Mouse (Mus musculus) kidney, embryonic 14.5 days (tissue): ENCODE data around the gene Filip1l. TPM values are rescaled to one million over a fixed set of nuclear protein-coding genes. Genes with fewer than 3 reads are reported as not detected.

Experiments used
- ATAC-seq: fragments of 200-750 bp; cut with Nextera tagmentation; 2 replicates; pipeline ENCODE4 v1.8.0; 2017; ENCODE audit warnings: moderate number of reproducible peaks, mild to moderate bottlenecking, moderate TSS enrichment, moderate library complexity; ENCODE audit not compliant: low FRiP score, low TSS enrichment
- H3K27ac ChIP-seq: fragments of 300-500 bp; sonication (generic); 2 replicates; pipeline ENCODE4 v1.5.1; 2014; ENCODE audit warnings: low read depth, mild to moderate bottlenecking, low read length, moderate library complexity, mixed read lengths
- H3K27me3 ChIP-seq: fragments of 300-500 bp; sonication (generic); 2 replicates; pipeline ENCODE4 v1.6.1; 2014; ENCODE audit warnings: mild to moderate bottlenecking, low read length; ENCODE audit not compliant: control insufficient read depth, insufficient read depth
- H3K36me3 ChIP-seq: fragments of 300-500 bp; sonication (generic); 2 replicates; pipeline ENCODE4 v1.6.1; 2014; ENCODE audit warnings: low read length, mixed read lengths; ENCODE audit not compliant: control insufficient read depth, insufficient read depth
- H3K4me1 ChIP-seq: fragments of 300-500 bp; sonication (generic); 2 replicates; pipeline ENCODE4 v1.6.1; 2014; ENCODE audit warnings: low read length, mixed read lengths; ENCODE audit not compliant: control insufficient read depth, insufficient read depth
- H3K4me2 ChIP-seq: fragments of 300-500 bp; sonication (generic); replicated peaks from 2 replicates; pipeline ENCODE4 v1.6.1; 2014; ENCODE audit warnings: low read depth, mild to moderate bottlenecking, low read length
- H3K4me3 ChIP-seq: fragments of 300-500 bp; sonication (generic); 2 replicates; pipeline ENCODE4 v1.5.1; 2014; ENCODE audit warnings: mild to moderate bottlenecking, low read length
- H3K9ac ChIP-seq: fragments of 300-500 bp; sonication (generic); 2 replicates; pipeline ENCODE4 v1.6.1; 2014; ENCODE audit warnings: low read depth, mild to moderate bottlenecking, low read length, moderate library complexity
- H3K9me3 ChIP-seq: fragments of 300-500 bp; sonication (generic); 2 replicates; pipeline ENCODE4 v1.6.1; 2016; ENCODE audit warnings: low read length; ENCODE audit not compliant: control insufficient read depth
- WGBS: fragments of 180-500 bp; shearing (Covaris S2); extraction: QIAGEN DNeasy Blood & Tissue Kit; methylation state at CpG from one replicate; pipeline ENCODE4 v1.1.7; 2014; 5-methylcytosine and 5-hydroxymethylcytosine counted together
- polyA plus RNA-seq: library from polyadenylated mRNA; unstranded; fragments of >200 nt; fragmentation: Nextera tagmentation; extraction: Ambion mirVana; gene quantifications from 2 replicates; pipeline ENCODE4 v1.2.1, GENCODE M21; 2014

Filip1l gene
- polyA plus RNA-seq, 1 experiment from 2014 or later, result 21.1 TPM

DNA sequence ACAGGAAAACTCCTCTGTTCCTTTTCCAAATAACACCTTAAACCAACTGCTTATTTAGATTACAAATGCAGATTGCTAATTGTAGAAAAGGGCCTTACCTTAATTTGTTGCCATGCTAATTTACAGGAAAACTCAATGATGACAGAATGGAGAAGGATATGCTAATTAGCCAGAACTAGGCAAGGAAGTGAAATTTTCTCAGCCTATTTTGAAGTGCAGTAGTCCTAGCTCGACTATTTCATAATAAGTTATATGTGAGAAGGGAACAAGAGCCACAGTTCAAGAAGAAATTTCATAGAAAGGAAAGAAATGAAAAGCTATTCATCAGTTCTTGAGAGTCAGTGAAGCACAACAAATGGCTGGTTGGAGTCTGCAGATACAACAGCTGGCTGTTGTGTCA is 193.5 kb downstream of the Filip1l start:
- H3K9me3 ChIP-seq, result no peaks in the 10 kb centered on the region
- H3K4me1 ChIP-seq, result no peaks in the 10 kb centered on the region
- no peak overlapping the region for H3K9ac ChIP-seq
- no peak overlapping the region for H3K4me3 ChIP-seq
- H3K36me3 ChIP-seq, result no peaks in the 10 kb centered on the region
- H3K27ac ChIP-seq, result no peak overlapping the region
- no peak for ATAC-seq
- H3K27me3 ChIP-seq, result no peaks in the 10 kb centered on the region
- 69% methylated on average over 1 of the region's 1 CpGs for WGBS
- no peak overlapping the region for H3K4me2 ChIP-seq

DNA sequence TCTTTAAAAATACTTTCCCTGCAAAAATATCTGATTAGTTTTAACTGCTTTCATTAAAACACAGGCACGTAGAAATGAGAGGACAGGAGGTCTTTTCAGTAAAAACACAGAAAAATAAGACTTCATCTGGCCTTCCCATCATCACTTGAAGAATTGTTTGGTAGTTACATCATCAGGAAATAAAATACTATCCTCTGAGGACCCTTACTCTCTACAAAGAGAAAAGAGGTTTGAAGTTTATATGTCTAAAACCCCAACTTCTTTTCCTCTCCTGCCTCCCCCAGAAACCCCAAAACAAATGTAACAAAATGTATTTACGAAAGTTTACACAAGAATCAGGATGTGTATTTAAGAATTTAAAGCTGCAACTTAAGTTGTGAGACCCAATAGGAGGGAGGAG is 195.7 kb downstream of the Filip1l start:
- Histone ChIP-seq H3K27me3 (no peaks in the 10 kb centered on the region), H3K9me3 (no peaks in the 10 kb centered on the region), H3K4me1 (no peaks in the 10 kb centered on the region), H3K9ac (peak overlapping the region; percentile 93), H3K4me3 (peak overlapping the region; percentile 78), H3K4me2 (peak overlapping the region; percentile 83), H3K27ac (0 out of 2 replicates have a peak overlapping the region, but pooled peaks have one; percentile 69), H3K36me3 (no peaks in the 10 kb centered on the region)
- ATAC-seq, result no peak
- whole genome bisulfite sequencing, result 52% methylated on average over 2 of the region's 2 CpGs

DNA sequence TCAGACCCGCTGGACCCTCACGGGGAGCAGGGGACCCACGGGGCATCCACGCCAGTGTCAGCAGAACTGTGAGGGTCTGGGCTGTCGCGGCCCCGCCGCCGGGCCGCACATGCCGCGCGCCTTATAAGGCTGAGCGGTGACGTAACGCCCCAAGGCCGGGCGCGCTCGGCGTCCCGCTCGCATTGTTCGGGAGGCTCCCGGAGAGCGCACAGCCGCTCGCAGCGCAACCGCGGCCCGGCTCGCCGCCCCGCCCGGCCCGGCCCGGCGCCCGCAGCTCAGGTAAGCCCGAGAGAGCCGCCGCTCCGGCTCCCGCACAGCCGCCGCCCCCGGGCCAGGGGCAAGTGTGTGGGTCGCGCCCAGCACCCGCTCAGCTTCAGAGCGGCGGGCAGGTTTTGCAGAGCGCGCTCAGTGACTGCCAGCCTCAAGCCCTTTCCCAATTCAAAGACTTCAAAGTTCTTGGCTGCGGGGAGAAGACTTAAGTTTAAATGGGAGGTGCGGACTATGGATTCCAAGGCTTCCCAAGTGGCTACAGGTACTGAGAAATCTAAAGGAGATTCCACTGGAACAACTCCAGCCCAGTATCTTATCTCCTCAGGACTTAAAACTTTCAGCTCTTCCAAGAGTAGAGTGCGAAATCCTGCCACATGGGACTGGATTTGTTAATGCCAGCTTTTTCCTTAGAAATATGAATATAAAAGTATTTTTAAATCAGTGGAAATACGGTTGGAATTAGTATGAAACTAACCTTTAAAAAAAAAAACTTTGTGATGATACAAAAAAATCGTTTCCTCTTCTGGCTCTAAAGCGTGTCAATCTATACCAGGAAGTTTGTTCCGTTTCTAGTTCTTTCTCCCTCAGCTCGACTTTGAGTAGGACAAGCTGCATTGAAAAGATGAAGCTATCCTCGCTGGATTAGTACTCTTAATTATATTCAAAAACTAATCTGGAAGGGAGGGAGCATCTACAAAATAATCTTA is 196.5 kb downstream of the Filip1l start:
- 2% methylated on average over 61 of the region's 64 CpGs for WGBS
- Histone ChIP-seq H3K4me3 (peak overlapping the region; percentile 78), H3K27me3 (no peaks in the 10 kb centered on the region), H3K4me2 (peak overlapping the region; percentile 83), H3K4me1 (no peaks in the 10 kb centered on the region), H3K9me3 (no peaks in the 10 kb centered on the region), H3K9ac (peak overlapping the region; percentile 93), H3K36me3 (no peaks in the 10 kb centered on the region), H3K27ac (peak overlapping the region; percentile 69)
- peak; percentile 97 for ATAC-seq

DNA sequence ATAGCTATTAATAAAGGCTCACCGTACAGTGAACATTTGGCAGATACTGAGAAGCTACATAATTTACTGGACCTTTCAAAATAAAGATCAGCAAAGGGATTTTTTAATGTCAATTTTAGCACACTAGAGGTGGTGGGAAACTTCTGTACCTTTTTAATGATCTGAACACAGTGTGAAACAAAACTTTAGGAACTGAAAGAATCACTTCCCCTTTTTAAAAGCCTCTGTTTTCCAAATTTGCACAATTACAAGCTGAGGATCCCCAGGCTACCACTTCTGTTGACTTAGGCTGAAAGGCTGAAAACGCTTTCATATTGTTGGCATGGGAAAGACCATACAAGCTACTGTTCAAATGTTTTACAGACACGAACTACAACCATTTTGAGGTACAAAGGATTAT is 197.2 kb downstream of the Filip1l start:
- Histone ChIP-seq H3K27ac (no peak overlapping the region), H3K4me2 (peak overlapping the region; percentile 83), H3K9me3 (no peaks in the 10 kb centered on the region), H3K27me3 (no peaks in the 10 kb centered on the region), H3K4me3 (peak overlapping the region; percentile 78), H3K36me3 (no peaks in the 10 kb centered on the region), H3K4me1 (peaks cover 2% of the 10 kb centered on the region; the same call in 1 of the 2 replicates), H3K9ac (peak overlapping the region; percentile 93; the same call in 1 of the 2 replicates)
- no peak for ATAC-seq
- WGBS, result 63% methylated on average over 3 of the region's 3 CpGs

DNA sequence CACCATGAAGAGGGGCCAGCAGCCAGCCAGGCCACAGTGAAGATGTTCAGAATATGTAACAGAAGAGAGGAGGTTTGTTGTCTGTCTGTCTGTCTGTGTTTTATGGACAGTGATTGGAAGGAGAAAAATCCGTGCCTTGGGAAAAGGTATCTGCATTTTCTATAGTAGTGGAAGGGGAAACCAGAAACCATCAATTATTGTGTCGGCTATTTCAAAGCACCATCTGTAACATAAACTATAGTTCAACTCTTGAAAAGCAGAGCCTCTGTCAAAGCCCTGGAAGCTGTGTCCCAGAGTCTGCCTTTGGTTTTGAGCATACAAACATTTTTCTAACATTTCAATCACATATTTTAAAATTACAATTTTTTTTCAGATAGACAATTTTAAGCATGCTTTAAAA is 197.9 kb downstream of the Filip1l start:
- H3K9me3 ChIP-seq, result no peaks in the 10 kb centered on the region
- H3K4me2 ChIP-seq, result peak overlapping the region; percentile 41
- H3K36me3 ChIP-seq, result no peaks in the 10 kb centered on the region
- H3K27me3 ChIP-seq, result no peaks in the 10 kb centered on the region
- WGBS, result 11% methylated on average over 2 of the region's 2 CpGs
- peak overlapping the region; percentile 50; the same call in 1 of the 2 replicates for H3K9ac ChIP-seq
- peaks cover 2% of the 10 kb centered on the region; the same call in 1 of the 2 replicates for H3K4me1 ChIP-seq
- H3K4me3 ChIP-seq, result peak overlapping the region; percentile 26; the same call in 1 of the 2 replicates
- H3K27ac ChIP-seq, result no peak overlapping the region
- no peak for ATAC-seq

DNA sequence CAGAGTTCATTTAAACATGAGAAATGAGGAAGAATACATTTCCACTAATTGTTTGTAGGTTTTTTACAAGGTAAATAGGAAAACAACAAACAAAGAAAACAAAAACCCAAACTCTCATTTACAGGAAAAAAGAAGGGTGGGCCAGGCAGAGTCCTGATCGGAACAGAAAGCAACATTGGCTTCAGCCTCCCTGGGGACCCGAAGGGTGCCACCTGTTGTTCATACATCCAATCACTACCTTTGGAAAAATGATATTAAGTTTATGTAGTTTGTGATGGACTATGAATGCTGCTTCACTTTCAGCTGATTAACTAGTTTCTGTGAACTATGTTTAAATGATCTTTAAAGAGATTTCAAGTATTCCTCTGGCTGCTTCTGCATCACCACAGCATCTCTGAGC is 198.7 kb downstream of the Filip1l start:
- no peak overlapping the region for H3K27ac ChIP-seq
- no peaks in the 10 kb centered on the region for H3K27me3 ChIP-seq
- no peak for ATAC-seq
- H3K4me2 ChIP-seq, result no peak overlapping the region
- H3K9me3 ChIP-seq, result no peaks in the 10 kb centered on the region
- peaks cover 2% of the 10 kb centered on the region; the same call in 1 of the 2 replicates for H3K4me1 ChIP-seq
- H3K36me3 ChIP-seq, result no peaks in the 10 kb centered on the region
- WGBS, result 71% methylated on average over 2 of the region's 2 CpGs
- peak overlapping the region; percentile 26; the same call in 1 of the 2 replicates for H3K4me3 ChIP-seq
- no peak overlapping the region for H3K9ac ChIP-seq

DNA sequence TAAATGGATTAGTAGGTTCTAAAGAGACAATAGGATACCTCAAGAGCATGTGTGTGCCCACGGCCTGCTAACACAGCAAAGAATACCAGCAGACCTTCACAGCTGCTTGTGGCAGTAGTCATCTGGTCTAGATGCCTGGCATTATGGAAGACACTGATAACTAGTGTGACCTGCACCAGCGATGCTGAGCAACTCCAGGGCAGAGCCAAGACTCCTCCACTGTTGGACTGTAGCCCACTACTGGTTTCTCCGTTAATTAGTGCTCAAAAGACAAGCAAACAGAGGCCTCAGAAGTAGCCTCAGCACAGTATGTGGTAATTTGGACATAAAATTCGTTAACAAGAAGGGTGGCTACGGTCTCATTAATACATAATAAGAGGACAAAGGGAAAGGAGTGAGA is 199.8 kb downstream of the Filip1l start:
- no peak overlapping the region for H3K9ac ChIP-seq
- H3K4me3 ChIP-seq, result no peak overlapping the region
- no peaks in the 10 kb centered on the region for H3K36me3 ChIP-seq
- no peak overlapping the region for H3K4me2 ChIP-seq
- no peak for ATAC-seq
- 89% methylated on average over 5 of the region's 5 CpGs for WGBS
- H3K4me1 ChIP-seq, result peaks cover 2% of the 10 kb centered on the region; the same call in 1 of the 2 replicates
- H3K27me3 ChIP-seq, result no peaks in the 10 kb centered on the region
- H3K9me3 ChIP-seq, result no peaks in the 10 kb centered on the region
- H3K27ac ChIP-seq, result no peak overlapping the region

DNA sequence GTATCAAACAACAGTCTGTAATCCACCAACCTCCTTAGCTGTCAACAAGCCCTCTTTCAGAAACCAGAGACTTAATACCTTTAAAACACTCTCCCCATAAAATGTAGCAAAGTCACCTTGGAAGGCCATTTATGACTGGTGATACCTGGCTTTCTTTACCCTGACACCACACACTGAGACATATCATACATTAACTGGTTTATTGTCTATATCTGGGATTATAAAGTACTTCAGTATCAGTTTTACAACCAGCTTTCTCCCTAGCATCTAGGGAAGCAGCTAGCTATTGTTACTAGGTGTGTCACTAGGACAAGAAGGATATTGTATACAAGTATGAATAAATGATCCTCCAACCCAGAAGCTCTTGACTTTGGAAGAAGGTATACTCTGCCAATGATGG is 200.3 kb downstream of the Filip1l start:
- no peak overlapping the region for H3K4me2 ChIP-seq
- H3K27ac ChIP-seq, result no peak overlapping the region
- H3K4me1 ChIP-seq, result peaks cover 2% of the 10 kb centered on the region; the same call in 1 of the 2 replicates
- H3K9ac ChIP-seq, result no peak overlapping the region
- no peaks in the 10 kb centered on the region for H3K36me3 ChIP-seq
- no peak for ATAC-seq
- H3K9me3 ChIP-seq, result no peaks in the 10 kb centered on the region
- no peak overlapping the region for H3K4me3 ChIP-seq
- no peaks in the 10 kb centered on the region for H3K27me3 ChIP-seq

DNA sequence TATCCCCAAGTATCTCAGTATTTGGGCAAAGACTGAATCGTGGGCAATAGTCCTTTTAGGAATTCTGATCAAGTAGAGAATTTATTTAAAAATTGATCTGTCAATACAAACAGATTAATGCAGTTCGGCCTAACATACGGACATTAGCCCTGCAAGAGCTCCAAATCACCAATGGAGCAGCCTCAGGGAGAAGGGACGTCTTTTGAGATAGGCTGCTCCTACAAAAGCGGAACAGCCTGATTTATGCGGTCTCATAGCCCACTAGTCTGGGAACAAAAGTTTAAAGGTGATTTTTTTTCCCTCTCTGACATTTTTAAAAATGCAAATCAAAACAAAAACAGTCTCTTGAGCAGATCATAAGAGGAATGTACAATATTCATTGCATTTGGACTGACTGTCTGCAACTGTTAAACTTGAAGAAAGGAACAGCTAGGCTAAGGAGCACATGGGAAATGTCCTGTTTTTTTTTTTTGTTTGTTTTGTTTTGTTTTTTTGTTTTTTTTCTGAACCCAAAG is 202.1 kb downstream of the Filip1l start:
- Histone ChIP-seq H3K36me3 (no peaks in the 10 kb centered on the region; the same call in 1 of the 2 replicates), H3K4me1 (peaks cover 2% of the 10 kb centered on the region; the same call in 1 of the 2 replicates), H3K9me3 (no peaks in the 10 kb centered on the region), H3K27ac (no peak overlapping the region), H3K9ac (no peak overlapping the region), H3K4me3 (no peak overlapping the region), H3K27me3 (no peaks in the 10 kb centered on the region), H3K4me2 (no peak overlapping the region)
- ATAC-seq, result no peak
- 72% methylated on average over 6 of the region's 6 CpGs for WGBS
